Mouse (Mus musculus) retina, postnatal 1 day (tissue): ENCODE measurements at regions not wholly inside any gene's neighbourhood (a gene's known extent, or its start where the extent isn't known, plus 50 kb on each side); places are given as distances from the start of the nearest gene placed in this dataset.

Experiments
- DNase-seq: peaks from one replicate; pipeline ENCODE4 v3.0.0-alpha.2; 2012

GRCm38 (mm10) chr10:104367219-104367618 is 173.4 kb downstream of the Gm4340 start:
- no peak for DNase-seq

GRCm38 (mm10) chr10:104374567-104374966 is 180.7 kb downstream of the Gm4340 start:
- peak; percentile 31 for DNase-seq

- DNase-seq, result no peak
These were observed 194.4 kb downstream of the Gm4340 start for GRCm38 (mm10) chr10:104388254-104388653.

GRCm38 (mm10) chr10:104395711-104396110 is 201.9 kb downstream of the Gm4340 start:
- DNase-seq, result no peak

GRCm38 (mm10) chr10:104408751-104409150 is 214.9 kb downstream of the Gm4340 start:
- DNase-seq, result peak; percentile 45

- no peak for DNase-seq
These were observed 228.7 kb downstream of the Gm4340 start for GRCm38 (mm10) chr10:104422541-104422940.

- no peak for DNase-seq
These were observed 229.3 kb downstream of the Gm4340 start for GRCm38 (mm10) chr10:104423161-104423560.

GRCm38 (mm10) chr10:104423761-104424160 is 229.9 kb downstream of the Gm4340 start:
- DNase-seq, result no peak

- no peak for DNase-seq
These were observed 251.1 kb downstream of the Gm4340 start for GRCm38 (mm10) chr10:104444926-104445325.

- peak; percentile 47 for DNase-seq
These were observed 261.9 kb downstream of the Gm4340 start for GRCm38 (mm10) chr10:104455549-104456351.

GRCm38 (mm10) chr10:104456352-104456725 is 262.5 kb downstream of the Gm4340 start:
- no peak for DNase-seq

GRCm38 (mm10) chr10:104486226-104486944 is 292.5 kb downstream of the Gm4340 start:
- DNase-seq, result no peak

- DNase-seq, result no peak
These were observed 295.5 kb downstream of the Gm4340 start for GRCm38 (mm10) chr10:104489301-104489700.

GRCm38 (mm10) chr10:104490943-104491631 is 297.2 kb downstream of the Gm4340 start:
- no peak for DNase-seq
